Mouse (Mus musculus) small intestine, adult 2 months (tissue): ENCODE data around the gene Calcoco1.

Source experiments
- CTCF ChIP-seq: fragments of 200-500 bp; IDR thresholded peaks from 2 replicates; pipeline ENCODE4 v1.5.1; 2012; ENCODE audit warnings: low read depth, mild to moderate bottlenecking, control low read depth, inconsistent platforms, low read length, moderate library complexity, mixed read lengths; ENCODE audit not compliant: insufficient replicate concordance, insufficient read length; ENCODE audit errors: extremely low read depth
- POLR2A ChIP-seq: fragments of 200-500 bp; IDR thresholded peaks from 2 replicates; pipeline ENCODE4 v1.6.1; 2012; ENCODE audit warnings: low read depth, mild to moderate bottlenecking, control low read depth, inconsistent platforms, low read length, moderate library complexity

DNA sequence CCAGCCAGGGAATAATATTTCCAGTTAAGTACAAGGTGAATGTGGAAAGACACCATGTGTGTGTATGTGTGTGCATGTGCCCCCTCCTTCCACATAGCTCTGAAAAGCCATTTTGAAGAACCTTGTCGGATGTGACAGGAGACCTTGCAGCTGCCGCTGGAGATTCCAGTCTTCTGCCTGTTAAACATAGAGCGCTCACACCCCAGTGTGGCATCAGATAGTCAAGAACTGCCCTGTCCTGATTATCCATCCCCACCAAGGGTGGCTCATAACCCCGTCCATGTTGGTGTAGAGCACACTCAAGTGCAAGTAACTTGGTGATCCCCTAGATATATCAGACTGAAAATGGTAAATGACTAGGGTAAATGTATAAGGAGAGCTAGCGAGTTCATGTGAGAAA lies 23.4 kb upstream of the Calcoco1 start:
- TF ChIP-seq POLR2A (no peak), CTCF (no peak)
